Mouse (Mus musculus): Measurements from ENCODE around the gene Gm28557. TPM values are rescaled to one million over a fixed set of nuclear protein-coding genes. Genes with fewer than 3 reads are reported as not detected.
A peak's percentile ranks its signal among the peaks of the same experiment; 100 is the strongest.
"Not testable (repeated sequence)": the region's sequence is repeated elsewhere in the genome, so short reads cannot be mapped to it uniquely, and the experiment has no call there.

Gm28557 gene
- 1.8 and 5.3 TPM in 2 replicates for polyA plus RNA-seq (2011; ENCODE audit: insufficient read length, low read depth, missing spikeins)

DNA sequence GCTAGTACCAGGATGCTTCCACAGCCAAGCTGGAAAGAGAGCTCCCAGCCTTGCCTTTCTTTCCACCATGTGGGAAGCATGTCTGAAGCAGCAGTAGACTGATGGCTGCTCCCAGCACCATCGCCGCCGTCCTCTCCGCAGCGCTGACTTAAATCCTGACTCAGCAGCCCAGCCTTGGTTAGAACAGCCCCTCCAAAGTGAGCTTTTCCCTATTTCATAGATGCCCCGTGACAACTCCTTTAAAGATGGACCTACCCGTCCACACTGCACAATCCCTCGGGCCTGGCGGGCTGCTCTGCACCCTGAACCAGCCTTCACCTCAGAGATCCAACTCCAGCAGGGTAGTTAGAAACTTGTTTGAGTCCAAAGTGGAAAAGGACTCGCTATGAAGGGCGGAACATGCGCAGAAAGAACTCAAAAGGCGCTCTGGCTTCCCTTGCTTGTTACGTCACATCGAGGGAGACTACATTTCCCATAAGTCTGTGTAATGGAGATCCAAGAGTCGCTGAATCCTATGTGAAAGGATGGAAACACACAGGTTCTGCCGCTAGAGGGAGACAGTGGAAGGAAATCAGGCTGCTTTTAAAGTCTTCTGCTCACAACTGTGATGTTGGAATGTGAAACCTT, at the start of gene Gm28557:
Gene Gm28557 (minus strand): TSS at position 411 of the 627 bp plus-strand sequence.
- Histone ChIP-seq H3K4me3 (ENCODE audit: insufficient read depth, low read length) (peak within 1 kb of the TSS; percentile 74), H3K27ac (ENCODE audit: insufficient read depth, low read length) (peak within 1 kb of the TSS; percentile 91), H3K4me1 (ENCODE audit: control insufficient read depth, insufficient read depth, low read length) (peaks cover 8% of the 10 kb centered on the region; the same call in 1 of the 2 replicates)
- TF ChIP-seq POLR2A (IDR thresholded peaks at IDR 0.05; ENCODE audit: low read depth, low read length) (peak; percentile 92), CTCF (IDR thresholded peaks at IDR 0.05; ENCODE audit: borderline replicate concordance, insufficient read depth, low read length) (0 out of 2 replicates have a peak, but pooled peaks have one; percentile 13)

DNA sequence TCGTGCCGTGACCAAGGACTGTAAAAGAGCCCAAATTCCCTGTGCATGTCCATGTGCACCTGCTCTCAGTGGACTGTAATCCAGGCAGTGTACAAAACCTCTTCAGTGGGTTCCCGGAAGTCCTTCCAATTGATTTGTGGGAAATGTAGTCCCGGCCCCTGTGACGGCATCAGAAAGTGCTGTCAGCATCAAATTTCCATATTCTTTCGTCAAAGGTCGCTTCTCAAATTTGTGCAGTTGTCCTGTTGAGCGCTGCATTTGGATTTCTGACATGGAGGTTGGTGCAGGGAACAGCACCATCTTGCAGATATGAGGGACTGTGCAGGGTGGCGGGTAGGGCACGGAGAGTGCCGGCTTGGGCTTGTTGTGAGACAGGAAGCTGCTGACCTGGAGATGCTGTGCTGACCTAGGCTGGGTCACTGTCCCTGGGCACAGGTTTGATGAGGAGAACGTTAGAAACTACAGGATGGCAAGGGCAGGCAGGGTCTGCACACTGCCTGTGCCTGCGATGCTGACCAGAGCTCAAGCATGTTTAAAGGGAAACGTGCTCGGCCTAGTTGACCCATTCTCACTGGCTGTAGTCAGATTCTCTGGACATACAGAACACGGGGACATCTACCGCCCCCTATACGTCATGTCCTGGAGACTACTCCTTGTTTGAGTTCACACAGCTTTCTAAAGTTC, 19.8 kb upstream of the Gm28557 start:
- no peaks in the 10 kb centered on the region for H3K4me1 ChIP-seq (ENCODE audit: control insufficient read depth, insufficient read depth, low read length)
- TF ChIP-seq CTCF (IDR thresholded peaks at IDR 0.05; ENCODE audit: borderline replicate concordance, insufficient read depth, low read length), result no peak
- TF ChIP-seq POLR2A (IDR thresholded peaks at IDR 0.05; ENCODE audit: low read depth, low read length), result peak; percentile 41
- peak overlapping the region; percentile 71 for H3K4me3 ChIP-seq (ENCODE audit: insufficient read depth, low read length)
- no peak overlapping the region for H3K27ac ChIP-seq (ENCODE audit: insufficient read depth, low read length)

DNA sequence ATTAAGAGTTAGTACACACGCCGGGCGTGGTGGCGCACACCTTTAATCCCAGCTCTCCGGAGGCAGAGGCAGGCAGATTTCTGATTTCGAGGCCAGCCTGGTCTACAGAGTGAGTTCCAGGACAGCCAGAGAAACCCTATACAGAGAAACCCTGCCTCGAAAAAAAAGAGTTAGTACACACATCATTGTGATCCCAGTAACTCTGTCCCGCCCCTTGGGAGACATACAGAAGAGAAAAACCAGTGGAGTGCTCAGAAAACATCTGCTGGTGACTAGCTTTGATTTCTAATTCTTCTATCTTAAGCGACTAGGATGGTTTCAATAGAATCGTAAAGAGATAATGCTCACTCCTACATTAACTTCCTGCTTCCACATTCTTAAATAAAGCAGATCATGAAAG, 19.1 kb upstream of the Gm28557 start:
- H3K4me1 ChIP-seq (ENCODE audit: control insufficient read depth, insufficient read depth, low read length); H3K27ac ChIP-seq (ENCODE audit: insufficient read depth, low read length); H3K4me3 ChIP-seq (ENCODE audit: insufficient read depth, low read length): not testable (repeated sequence)

DNA sequence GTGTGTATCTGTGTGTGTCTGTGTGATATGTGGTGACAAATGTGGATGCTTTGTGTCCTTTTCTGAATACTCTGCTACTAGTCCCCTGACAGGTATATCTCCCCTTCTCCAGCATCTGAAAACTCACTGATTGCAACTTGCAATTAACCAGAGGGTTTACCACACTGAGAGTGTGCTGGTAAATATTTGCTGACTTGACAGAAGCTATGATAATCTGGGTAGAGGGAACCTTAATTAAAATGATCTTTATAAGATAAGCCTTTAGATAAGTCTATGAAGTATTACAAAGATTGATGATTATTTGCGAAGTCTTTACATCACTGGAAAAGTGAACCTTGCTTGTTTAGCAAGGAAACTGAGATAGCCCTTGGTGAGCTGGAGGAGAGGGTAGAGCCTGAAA, 16.1 kb upstream of the Gm28557 start:
- no peak overlapping the region for H3K4me3 ChIP-seq (ENCODE audit: insufficient read depth, low read length)
- TF ChIP-seq CTCF (IDR thresholded peaks at IDR 0.05; ENCODE audit: borderline replicate concordance, insufficient read depth, low read length) (no peak), POLR2A (IDR thresholded peaks at IDR 0.05; ENCODE audit: low read depth, low read length) (no peak)
- H3K27ac ChIP-seq (ENCODE audit: insufficient read depth, low read length), result no peak overlapping the region
- H3K4me1 ChIP-seq (ENCODE audit: control insufficient read depth, insufficient read depth, low read length), result no peaks in the 10 kb centered on the region

- H3K4me3 ChIP-seq (ENCODE audit: insufficient read depth, low read length), result not testable (repeated sequence)
Measured at GRCm38 (mm10) chr13:67121360-67121759, 13.0 kb upstream of the Gm28557 start, which contains the start of gene Zfp759. Zfp759 (plus strand) TSS chr13:67121660.

GRCm38 (mm10) chr13:67116163-67116562, 7.8 kb upstream of the Gm28557 start, which contains the start of gene Rslcan18:
Rslcan18 (minus strand) TSS chr13:67116263.
- not testable (repeated sequence) for H3K4me1 ChIP-seq (ENCODE audit: control insufficient read depth, insufficient read depth, low read length); H3K4me3 ChIP-seq (ENCODE audit: insufficient read depth, low read length)

More at GRCm38 (mm10) chr13:67121360-67121759, 13.0 kb upstream of the Gm28557 start, which contains the start of gene Zfp759:
- not testable (repeated sequence) for H3K27ac ChIP-seq (ENCODE audit: insufficient read depth, low read length); H3K4me1 ChIP-seq (ENCODE audit: control insufficient read depth, insufficient read depth, low read length)

DNA sequence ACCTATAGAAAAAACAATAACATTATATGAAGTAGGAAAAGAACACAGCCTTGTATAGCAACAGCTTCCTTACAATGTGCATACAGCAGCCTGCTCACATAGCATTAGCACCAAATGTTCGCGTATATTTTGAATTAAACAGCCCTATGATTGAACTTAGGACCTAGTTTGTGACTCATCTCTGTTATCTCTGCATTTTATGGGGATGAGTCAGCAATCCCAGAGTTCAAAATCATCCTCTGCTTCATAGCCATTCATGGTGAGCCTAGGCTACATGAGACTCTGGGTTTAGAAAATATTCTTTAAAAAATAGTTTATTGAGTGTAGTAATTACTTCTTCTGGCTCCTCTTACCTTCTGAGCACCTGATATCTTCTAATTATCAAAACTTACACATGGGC, 4.9 kb upstream of the Gm28557 start:
- Histone ChIP-seq H3K4me3 (ENCODE audit: insufficient read depth, low read length) (no peak overlapping the region), H3K27ac (ENCODE audit: insufficient read depth, low read length) (no peak overlapping the region; the same call in 1 of the 2 replicates), H3K4me1 (ENCODE audit: control insufficient read depth, insufficient read depth, low read length) (peaks cover 7% of the 10 kb centered on the region)
- TF ChIP-seq POLR2A (IDR thresholded peaks at IDR 0.05; ENCODE audit: low read depth, low read length) (no peak), CTCF (IDR thresholded peaks at IDR 0.05; ENCODE audit: borderline replicate concordance, insufficient read depth, low read length) (no peak)

More at GRCm38 (mm10) chr13:67116163-67116562, 7.8 kb upstream of the Gm28557 start, which contains the start of gene Rslcan18:
- not testable (repeated sequence) for H3K27ac ChIP-seq (ENCODE audit: insufficient read depth, low read length)

GRCm38 (mm10) chr13:67112096-67112495, 3.7 kb upstream of the Gm28557 start:
- Histone ChIP-seq H3K27ac (ENCODE audit: insufficient read depth, low read length) (no peak overlapping the region), H3K4me1 (ENCODE audit: control insufficient read depth, insufficient read depth, low read length) (peaks cover 11% of the 10 kb centered on the region)
- TF ChIP-seq POLR2A (IDR thresholded peaks at IDR 0.05; ENCODE audit: low read depth, low read length), result no peak
- no peak for TF ChIP-seq CTCF (IDR thresholded peaks at IDR 0.05; ENCODE audit: borderline replicate concordance, insufficient read depth, low read length)

DNA sequence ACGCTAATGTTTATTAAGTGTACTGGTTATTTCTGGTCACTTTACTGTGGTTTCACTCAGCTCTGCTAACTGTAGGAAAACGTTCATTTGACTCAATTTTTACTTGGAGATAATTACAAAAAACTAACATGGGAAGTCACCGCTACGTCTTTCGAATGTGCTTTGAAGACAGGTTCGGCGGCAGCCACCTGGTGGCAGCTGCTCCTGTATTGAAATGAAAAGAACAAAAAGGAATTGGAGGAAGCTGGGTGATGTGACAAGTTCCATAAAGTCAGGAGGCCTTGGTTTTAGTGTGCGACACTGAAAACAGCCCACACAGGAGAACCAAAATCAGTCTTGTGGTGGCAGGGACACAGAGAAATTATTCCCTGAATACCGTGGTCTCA, 410 bp upstream of the Gm28557 start:
- TF ChIP-seq POLR2A (IDR thresholded peaks at IDR 0.05; ENCODE audit: low read depth, low read length) (no peak), CTCF (IDR thresholded peaks at IDR 0.05; ENCODE audit: borderline replicate concordance, insufficient read depth, low read length) (no peak)
- Histone ChIP-seq H3K27ac (ENCODE audit: insufficient read depth, low read length) (no peak overlapping the region; the same call in 1 of the 2 replicates), H3K4me1 (ENCODE audit: control insufficient read depth, insufficient read depth, low read length) (peaks cover 9% of the 10 kb centered on the region), H3K4me3 (ENCODE audit: insufficient read depth, low read length) (peak overlapping the region; percentile 11)

More at GRCm38 (mm10) chr13:67112096-67112495, 3.7 kb upstream of the Gm28557 start:
- no peak overlapping the region for H3K4me3 ChIP-seq (ENCODE audit: insufficient read depth, low read length)

DNA sequence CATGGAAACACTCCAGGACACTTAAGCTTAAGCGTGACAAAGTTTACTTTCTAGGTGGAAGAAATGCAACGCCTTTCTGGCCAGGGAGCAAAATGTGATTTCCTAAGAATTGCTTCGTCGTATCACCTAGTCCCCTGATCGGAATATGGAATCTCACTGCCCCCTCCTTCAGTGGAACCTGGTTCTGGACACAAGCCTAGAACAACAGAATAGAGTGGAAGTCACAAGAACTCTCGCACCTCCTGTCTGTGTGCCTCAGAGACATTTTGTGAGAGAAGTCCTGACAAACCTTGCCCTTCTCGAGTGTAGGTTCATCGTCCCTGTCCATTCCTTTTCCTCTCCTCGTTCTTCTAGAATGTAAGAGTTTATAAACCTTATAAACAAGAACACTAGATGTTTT, 723 bp downstream of the Gm28557 start:
- H3K4me1 ChIP-seq (ENCODE audit: control insufficient read depth, insufficient read depth, low read length), result peaks cover 8% of the 10 kb centered on the region; the same call in 1 of the 2 replicates
- H3K27ac ChIP-seq (ENCODE audit: insufficient read depth, low read length), result peak overlapping the region; percentile 91
- peak overlapping the region; percentile 74 for H3K4me3 ChIP-seq (ENCODE audit: insufficient read depth, low read length)
- no peak; the same call in 1 of the 2 replicates for TF ChIP-seq POLR2A (IDR thresholded peaks at IDR 0.05; ENCODE audit: low read depth, low read length)
- no peak for TF ChIP-seq CTCF (IDR thresholded peaks at IDR 0.05; ENCODE audit: borderline replicate concordance, insufficient read depth, low read length)

Measured in embryonic fibroblast, embryonic 13.5 days (primary cell).